Mouse (Mus musculus) liver, embryonic 13.5 days (tissue): Measurements from ENCODE around the gene Kl. TPM values are rescaled to one million over a fixed set of nuclear protein-coding genes. Genes with fewer than 3 reads are reported as not detected.

Source experiments
- ATAC-seq: fragments of 200-750 bp; cut with Nextera tagmentation; 2 replicates; pipeline ENCODE4 v1.8.0; 2017; ENCODE audit warnings: low read depth, mild to moderate bottlenecking, moderate number of reproducible peaks, moderate library complexity
- DNase-seq: peaks from one replicate; pipeline ENCODE4 v3.0.0; 2022
- H3K27ac ChIP-seq: fragments of 300-500 bp; sonication (generic); 2 replicates; pipeline ENCODE4 v1.5.1; 2015; ENCODE audit warnings: moderate library complexity, mild to moderate bottlenecking, inconsistent platforms
- H3K27me3 ChIP-seq: fragments of 300-500 bp; sonication (generic); 2 replicates; pipeline ENCODE4 v1.6.1; 2015; ENCODE audit warnings: mild to moderate bottlenecking, inconsistent platforms
- H3K36me3 ChIP-seq: fragments of 300-500 bp; sonication (generic); 2 replicates; pipeline ENCODE4 v1.6.1; 2015; ENCODE audit warnings: mild to moderate bottlenecking, inconsistent platforms
- H3K4me1 ChIP-seq: fragments of 300-500 bp; sonication (generic); replicated peaks from 2 replicates; pipeline ENCODE4 v1.6.1; 2015; ENCODE audit warnings: inconsistent platforms
- H3K4me2 ChIP-seq: fragments of 300-500 bp; sonication (generic); 2 replicates; pipeline ENCODE4 v1.6.1; 2015; ENCODE audit warnings: inconsistent platforms, mild to moderate bottlenecking, moderate library complexity
- H3K4me3 ChIP-seq: fragments of 300-500 bp; sonication (generic); replicated peaks from 2 replicates; pipeline ENCODE4 v1.5.1; 2015; ENCODE audit warnings: mild to moderate bottlenecking, inconsistent platforms
- H3K9ac ChIP-seq: fragments of 300-500 bp; sonication (generic); 2 replicates; pipeline ENCODE4 v1.6.1; 2015; ENCODE audit warnings: mild to moderate bottlenecking, inconsistent platforms
- H3K9me3 ChIP-seq: fragments of 300-500 bp; sonication (generic); replicated peaks from 2 replicates; pipeline ENCODE4 v1.6.1; 2016; ENCODE audit warnings: inconsistent platforms
- WGBS: fragments of 180-500 bp; shearing (Covaris S2); methylation state at CpG from one replicate; pipeline ENCODE4 v1.1.7; 2015; ENCODE audit not compliant: insufficient replicate concordance; 5-methylcytosine and 5-hydroxymethylcytosine counted together
- polyA plus RNA-seq: library from polyadenylated mRNA; unstranded; fragments of >200 nt; fragmentation: Nextera tagmentation; extraction: Ambion mirVana; gene quantifications from 2 replicates; pipeline ENCODE4 v1.2.1, GENCODE M21; 2015

Gene Kl
- polyA plus RNA-seq, 1 experiment from 2014 or later: 0.03 TPM

- H3K4me3 ChIP-seq: no peak overlapping the region
- no peaks in the 10 kb centered on the region for H3K27me3 ChIP-seq
- H3K9ac ChIP-seq: no peak overlapping the region
- 34% methylated on average over 9 of the region's 9 CpGs for WGBS
- H3K9me3 ChIP-seq: 0 out of 2 replicates have a peak, but pooled peaks cover 3% of the 10 kb centered on the region
- H3K4me1 ChIP-seq: no peaks in the 10 kb centered on the region
- H3K36me3 ChIP-seq: no peaks in the 10 kb centered on the region
- no peak overlapping the region for H3K4me2 ChIP-seq
- DNase-seq: no peak
- ATAC-seq: no peak
- no peak overlapping the region for H3K27ac ChIP-seq
Measured at GRCm38 (mm10) chr5:151034715-151035512, 82.5 kb downstream of the Kl start.

GRCm38 (mm10) chr5:151037871-151038270 lies 85.5 kb downstream of the Kl start:
- WGBS: 78% methylated on average over 7 of the region's 7 CpGs
- Histone ChIP-seq H3K9me3 (0 out of 2 replicates have a peak, but pooled peaks cover 3% of the 10 kb centered on the region), H3K4me2 (no peak overlapping the region), H3K27ac (no peak overlapping the region), H3K27me3 (no peaks in the 10 kb centered on the region), H3K9ac (no peak overlapping the region), H3K4me3 (no peak overlapping the region), H3K4me1 (no peaks in the 10 kb centered on the region), H3K36me3 (no peaks in the 10 kb centered on the region)
- DNase-seq (no peak), ATAC-seq (no peak)

GRCm38 (mm10) chr5:151042911-151043310 lies 90.5 kb downstream of the Kl start:
- Histone ChIP-seq H3K4me3 (no peak overlapping the region), H3K36me3 (no peaks in the 10 kb centered on the region), H3K9ac (no peak overlapping the region), H3K9me3 (no peaks in the 10 kb centered on the region), H3K4me2 (no peak overlapping the region), H3K27me3 (no peaks in the 10 kb centered on the region), H3K4me1 (no peaks in the 10 kb centered on the region), H3K27ac (no peak overlapping the region)
- ATAC-seq (peak; percentile 62), DNase-seq (no peak)
- 77% methylated on average over 5 of the region's 5 CpGs for WGBS
